Comparison of ENCODE assay signal across 11 mouse cellular contexts in the genomic region with DNA sequence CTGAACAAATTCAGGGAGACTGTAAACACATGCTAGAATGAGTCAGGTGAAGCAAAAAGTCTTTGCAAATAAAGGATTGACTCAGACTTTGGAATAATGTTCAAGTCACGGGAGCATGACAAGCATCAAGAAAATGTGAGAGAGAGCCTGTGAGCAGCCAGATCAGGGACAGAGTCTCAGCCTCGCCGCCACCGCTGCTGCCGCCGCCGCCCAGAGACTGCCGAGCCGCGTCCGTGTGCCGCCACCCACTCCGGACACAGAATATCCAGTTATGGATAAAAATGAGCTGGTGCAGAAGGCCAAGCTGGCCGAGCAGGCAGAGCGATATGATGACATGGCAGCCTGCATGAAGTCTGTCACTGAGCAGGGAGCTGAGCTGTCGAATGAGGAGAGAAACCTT. TPM values are rescaled to one million over a fixed set of nuclear protein-coding genes. Genes with fewer than 3 reads are reported as not detected.
DNase-seq lines count a peak whose midpoint lies in the region; ATAC-seq lines count a peak whose summit lies in the region.
"Not testable (repeated sequence)": the region's sequence is repeated elsewhere in the genome, so short reads cannot be mapped to it uniquely, and the experiment has no call there.
"Had no signal": no experiment of that assay in that cellular context is flagged by ENCODE, and none has a peak within 500 bp of the region (broad histone marks: within the 10 kb centered on the region; RNA-seq: fewer than 3 reads in every experiment).

No protein-coding gene starts in this region.

- ATAC-seq in erythroid progenitor cell, adult 5-6 weeks (replicated peaks; ENCODE audit: low FRiP score, poor library complexity, severe bottlenecking) = peak; percentile 88
- peak; percentile 69 for ATAC-seq in megakaryocyte progenitor cell, adult 5-6 weeks (replicated peaks; ENCODE audit: poor library complexity)

- DNase-seq in 3134 (ENCODE audit: extremely low read depth, insufficient read length, low spot score) (peak; percentile 24), ZHBTc4 (ENCODE audit: low read depth, low spot score) (peak; percentile 59)
- peak; percentile 23 to 38 for DNase-seq in cerebellum, adult 18-20 months
- DNase-seq in heart, postnatal 14 days = peak; percentile 15 to 27
- DNase-seq in left cerebral cortex, postnatal 4 days = peak; percentile 7
- peak; percentile 8 to 25 for DNase-seq in spleen, postnatal 36 days (ENCODE audit: low spot score in 2 of 2)

- intact Hi-C loops in heart, postnatal 14 days (cut with DNase I); left cerebral cortex, postnatal 4 days (cut with DNase I): not testable (repeated sequence)

RNA-seq across cellular contexts. Expression of gene Lce1d, which starts 2.1 kb away (rescaled TPM):
- total RNA-seq in erythroid progenitor cell, adult 5-6 weeks (2015; ENCODE audit: low replicate concordance) = not detected in 2 replicates
- not detected in 2 replicates for total RNA-seq in erythroid progenitor cell, adult 5-6 weeks (2017; ENCODE audit: low replicate concordance)
- not detected for total RNA-seq in heart, postnatal 14 days (2021)
- total RNA-seq in left cerebral cortex, postnatal 4 days (2021) = not detected
- not detected in 2 replicates for total RNA-seq in megakaryocyte progenitor cell, adult 5-6 weeks (2015)
- not detected in 2 replicates for total RNA-seq in megakaryocyte progenitor cell, adult 5-6 weeks (2017)
- total RNA-seq: gastrocnemius, postnatal 14 days; layer of hippocampus, adult 18-20 months; left cerebral cortex, adult 18-20 months had no signal

RNA-seq across cellular contexts. Expression of gene Lce1c, which starts 10.1 kb away (rescaled TPM):
- not detected in 2 replicates for total RNA-seq in erythroid progenitor cell, adult 5-6 weeks (2015; ENCODE audit: low replicate concordance)
- not detected in 2 replicates for total RNA-seq in erythroid progenitor cell, adult 5-6 weeks (2017; ENCODE audit: low replicate concordance)
- not detected for total RNA-seq in heart, postnatal 14 days (2021)
- not detected for total RNA-seq in left cerebral cortex, postnatal 4 days (2021)
- total RNA-seq in megakaryocyte progenitor cell, adult 5-6 weeks (2015) = not detected in 2 replicates
- total RNA-seq in megakaryocyte progenitor cell, adult 5-6 weeks (2017) = not detected in 2 replicates
- total RNA-seq: gastrocnemius, postnatal 14 days; layer of hippocampus, adult 18-20 months; left cerebral cortex, adult 18-20 months had no signal

RNA-seq across cellular contexts. Expression of gene Lce1a2, which starts 19.0 kb away (rescaled TPM):
- total RNA-seq in erythroid progenitor cell, adult 5-6 weeks (2015; ENCODE audit: low replicate concordance) = not detected in 2 replicates
- not detected in 2 replicates for total RNA-seq in erythroid progenitor cell, adult 5-6 weeks (2017; ENCODE audit: low replicate concordance)
- not detected for total RNA-seq in heart, postnatal 14 days (2021)
- not detected for total RNA-seq in left cerebral cortex, postnatal 4 days (2021)
- not detected in 2 replicates for total RNA-seq in megakaryocyte progenitor cell, adult 5-6 weeks (2015)
- not detected in 2 replicates for total RNA-seq in megakaryocyte progenitor cell, adult 5-6 weeks (2017)
- total RNA-seq: gastrocnemius, postnatal 14 days; layer of hippocampus, adult 18-20 months; left cerebral cortex, adult 18-20 months had no signal

RNA-seq across cellular contexts. Expression of gene Lce1e, which starts 19.7 kb away (rescaled TPM):
- total RNA-seq in erythroid progenitor cell, adult 5-6 weeks (2015; ENCODE audit: low replicate concordance) = not detected in 2 replicates
- not detected in 2 replicates for total RNA-seq in erythroid progenitor cell, adult 5-6 weeks (2017; ENCODE audit: low replicate concordance)
- total RNA-seq in heart, postnatal 14 days (2021) = not detected
- total RNA-seq in left cerebral cortex, postnatal 4 days (2021) = not detected
- total RNA-seq in megakaryocyte progenitor cell, adult 5-6 weeks (2015) = not detected in 2 replicates
- total RNA-seq in megakaryocyte progenitor cell, adult 5-6 weeks (2017) = not detected in 2 replicates
- total RNA-seq: gastrocnemius, postnatal 14 days; layer of hippocampus, adult 18-20 months; left cerebral cortex, adult 18-20 months had no signal

RNA-seq across cellular contexts. Expression of gene Lce1f, which starts 31.0 kb away (rescaled TPM):
- total RNA-seq in erythroid progenitor cell, adult 5-6 weeks (2015; ENCODE audit: low replicate concordance) = not detected in 2 replicates
- not detected in 2 replicates for total RNA-seq in erythroid progenitor cell, adult 5-6 weeks (2017; ENCODE audit: low replicate concordance)
- total RNA-seq in heart, postnatal 14 days (2021) = not detected
- total RNA-seq in left cerebral cortex, postnatal 4 days (2021) = not detected
- not detected in 2 replicates for total RNA-seq in megakaryocyte progenitor cell, adult 5-6 weeks (2015)
- not detected in 2 replicates for total RNA-seq in megakaryocyte progenitor cell, adult 5-6 weeks (2017)
- total RNA-seq: gastrocnemius, postnatal 14 days; layer of hippocampus, adult 18-20 months; left cerebral cortex, adult 18-20 months had no signal

Comparison
In these comparisons a context has a peak if more than half of its experiments do, and no peak if none do; other contexts are left out.
1. Peak in every context shown above with its lines: DNase-seq and ATAC-seq.
2. DNase-seq: peak in every context shown above with its lines; median percentile 59 in ZHBTc4; 30 in cerebellum, adult 18-20 months; 24 in 3134; 21 in heart, postnatal 14 days; 16 in spleen, postnatal 36 days; 7 in left cerebral cortex, postnatal 4 days.